Comparison of ENCODE assay signal across 10 mouse cellular contexts in the genomic region with DNA sequence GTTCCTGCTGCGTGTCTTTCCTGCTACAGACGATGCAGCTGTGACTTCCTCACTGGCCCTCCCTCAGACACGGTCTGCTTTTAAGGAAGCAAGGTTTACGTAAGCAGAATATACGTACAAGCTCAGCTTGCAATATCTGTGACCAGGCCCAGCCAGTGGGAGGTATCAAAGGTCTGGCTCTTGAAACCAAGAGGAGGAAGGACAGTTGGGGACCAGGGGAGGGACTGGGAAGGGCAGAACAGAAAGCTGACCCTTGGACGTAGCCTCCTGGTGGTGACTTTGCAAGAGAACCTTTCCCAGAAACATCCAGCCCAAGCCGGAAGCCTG.
A peak's percentile ranks its signal among the peaks of the same experiment; 100 is the strongest.
DNase-seq lines count a peak whose midpoint lies in the region; ATAC-seq and TF ChIP-seq lines count a peak whose summit lies in the region.
"Had no signal": no experiment of that assay in that cellular context is flagged by ENCODE, and none has a peak within 500 bp of the region (broad histone marks: within the 10 kb centered on the region; RNA-seq: fewer than 3 reads in every experiment).

No protein-coding gene starts in this region.

- 58% methylated on average over 7 of the region's 7 CpGs for WGBS in heart, embryonic 16.5 days
- WGBS in lung, embryonic 14.5 days, result 54% methylated on average over 7 of the region's 7 CpGs
- 59% methylated on average over 7 of the region's 7 CpGs for WGBS in stomach, embryonic 16.5 days

- DNase-seq in layer of hippocampus, adult 9-11 months, result peak; percentile 73
- DNase-seq in layer of hippocampus, postnatal 14 days (ENCODE audit: low spot score in 2 of 2), result no peak
- peak; percentile 29 for DNase-seq in lung, embryonic 14.5 days
- no peak for DNase-seq in left cerebral cortex, postnatal 4 days
- no peak for DNase-seq in urinary bladder, postnatal 14 days (ENCODE audit: low spot score)
- no peak for DNase-seq in right cerebral cortex, adult 18-20 months

- no peaks in the 10 kb centered on the region for H3K27me3 ChIP-seq in heart, embryonic 16.5 days (ENCODE audit: control insufficient read depth, insufficient read depth, low read length)
- H3K27me3 ChIP-seq in lung, embryonic 14.5 days (ENCODE audit: insufficient read depth, low read length), result no peaks in the 10 kb centered on the region
- H3K27me3 ChIP-seq in stomach, embryonic 16.5 days (ENCODE audit: control insufficient read depth, insufficient read depth, low read length), result no peaks in the 10 kb centered on the region
- H3K27me3 ChIP-seq: hindbrain, embryonic 12.5 days; midbrain, embryonic 15.5 days had no signal

- TF ChIP-seq CTCF in lung, embryonic 14.5 days (IDR thresholded peaks at IDR 0.05; ENCODE audit: low read depth), result peak; percentile 32

- ATAC-seq in heart, embryonic 16.5 days (replicated peaks; ENCODE audit: extremely low read depth, insufficient read depth, low FRiP score), result 0 out of 2 replicates have a peak, but pooled peaks have one; percentile 33
- no peak for ATAC-seq in lung, embryonic 14.5 days (ENCODE audit: insufficient read depth)
- peak; percentile 35; the same call in 1 of the 2 replicates for ATAC-seq in stomach, embryonic 16.5 days (ENCODE audit: insufficient read depth, low FRiP score)
- ATAC-seq: midbrain, embryonic 15.5 days had no signal

- no peaks in the 10 kb centered on the region for H3K9me3 ChIP-seq in heart, embryonic 16.5 days (replicated peaks; ENCODE audit: control insufficient read depth, low read length)
- H3K9me3 ChIP-seq in lung, embryonic 14.5 days (ENCODE audit: low read depth, low read length), result no peaks in the 10 kb centered on the region
- no peaks in the 10 kb centered on the region for H3K9me3 ChIP-seq in stomach, embryonic 16.5 days (replicated peaks; ENCODE audit: control insufficient read depth, low read length)
- H3K9me3 ChIP-seq: hindbrain, embryonic 12.5 days; midbrain, embryonic 15.5 days had no signal

- no peak overlapping the region for H3K4me2 ChIP-seq in heart, embryonic 16.5 days (ENCODE audit: low read depth, low read length)
- no peak overlapping the region for H3K4me2 ChIP-seq in lung, embryonic 14.5 days
- H3K4me2 ChIP-seq in stomach, embryonic 16.5 days (ENCODE audit: low read depth, low read length), result no peak overlapping the region
- H3K4me2 ChIP-seq: hindbrain, embryonic 12.5 days; midbrain, embryonic 15.5 days had no signal

- H3K9ac ChIP-seq in heart, embryonic 16.5 days (ENCODE audit: low read length), result no peak overlapping the region
- no peak overlapping the region for H3K9ac ChIP-seq in lung, embryonic 14.5 days
- H3K9ac ChIP-seq in stomach, embryonic 16.5 days (ENCODE audit: low read length), result no peak overlapping the region
- H3K9ac ChIP-seq: hindbrain, embryonic 12.5 days; midbrain, embryonic 15.5 days had no signal

- H3K36me3 ChIP-seq in heart, embryonic 16.5 days (ENCODE audit: control insufficient read depth, insufficient read depth), result peaks cover 8% of the 10 kb centered on the region; the same call in 1 of the 2 replicates
- H3K36me3 ChIP-seq in lung, embryonic 14.5 days (ENCODE audit: insufficient read depth), result no peaks in the 10 kb centered on the region
- H3K36me3 ChIP-seq in stomach, embryonic 16.5 days (ENCODE audit: control insufficient read depth, insufficient read depth, low read length), result no peaks in the 10 kb centered on the region
- H3K36me3 ChIP-seq: hindbrain, embryonic 12.5 days; midbrain, embryonic 15.5 days had no signal

- intact Hi-C loops in left cerebral cortex, postnatal 4 days (cut with DNase I), result no loop called here

- H3K4me1 ChIP-seq in heart, embryonic 16.5 days (ENCODE audit: control insufficient read depth, insufficient read depth, low read length), result peaks cover 75% of the 10 kb centered on the region
- H3K4me1 ChIP-seq in lung, embryonic 14.5 days (ENCODE audit: insufficient read depth), result peaks cover 12% of the 10 kb centered on the region
- H3K4me1 ChIP-seq in stomach, embryonic 16.5 days (ENCODE audit: control insufficient read depth, insufficient read depth, low read length), result peaks cover 38% of the 10 kb centered on the region
- H3K4me1 ChIP-seq: midbrain, embryonic 15.5 days had no signal

- peak overlapping the region; percentile 63 for H3K27ac ChIP-seq in heart, embryonic 16.5 days (ENCODE audit: low read length)
- H3K27ac ChIP-seq in lung, embryonic 14.5 days (ENCODE audit: low read depth), result no peak overlapping the region
- no peak overlapping the region for H3K27ac ChIP-seq in stomach, embryonic 16.5 days (ENCODE audit: low read length)
- H3K27ac ChIP-seq: hindbrain, embryonic 12.5 days; midbrain, embryonic 15.5 days had no signal

- no peak overlapping the region for H3K4me3 ChIP-seq in heart, embryonic 16.5 days (ENCODE audit: low read length)
- no peak overlapping the region for H3K4me3 ChIP-seq in lung, embryonic 14.5 days (ENCODE audit: low read depth, low read length)
- no peak overlapping the region for H3K4me3 ChIP-seq in stomach, embryonic 16.5 days (replicated peaks; ENCODE audit: low read length)
- H3K4me3 ChIP-seq: hindbrain, embryonic 12.5 days; midbrain, embryonic 15.5 days had no signal

Comparison
In these comparisons a context has a peak if more than half of its experiments do, and no peak if none do; other contexts are left out.
1. DNase-seq: peak in layer of hippocampus, adult 9-11 months (single experiment) and lung, embryonic 14.5 days (single experiment); none in layer of hippocampus, postnatal 14 days (0 of 2), left cerebral cortex, postnatal 4 days (single experiment), urinary bladder, postnatal 14 days (single experiment) and right cerebral cortex, adult 18-20 months (single experiment).